Mouse (Mus musculus) CH12.LX (cell line): ENCODE measurements around the gene L3mbtl2. TPM values are rescaled to one million over a fixed set of nuclear protein-coding genes. Genes with fewer than 3 reads are reported as not detected.

ENCODE experiments used
- DNase-seq: peaks from one replicate; pipeline ENCODE4 v3.0.0-alpha.2; 2013; ENCODE audit errors: extremely low read depth
- H3K27ac ChIP-seq: 2 replicates; pipeline ENCODE4 v1.5.1; 2012; ENCODE audit warnings: low read depth, mild to moderate bottlenecking, control low read depth, moderate library complexity; ENCODE audit not compliant: insufficient read depth
- H3K27me3 ChIP-seq: replicated peaks from 2 replicates; pipeline ENCODE3; 2012; ENCODE audit warnings: inconsistent platforms
- H3K36me3 ChIP-seq, 2 experiments: replicated peaks in 1 of 2; 2 replicates each; pipeline versions ENCODE3 to v1.6.1; 2012; ENCODE audit warnings: inconsistent platforms in 1 of 2, low read length in 1 of 2, mild to moderate bottlenecking in 1 of 2, mixed read lengths in 1 of 2, moderate library complexity in 1 of 2; ENCODE audit not compliant: control insufficient read depth in 1 of 2, insufficient read depth in 1 of 2
- H3K4me1 ChIP-seq, 2 experiments: 2 replicates each; pipeline ENCODE4 v1.6.1; 2012; ENCODE audit warnings: inconsistent platforms in 1 of 2, moderate library complexity in 1 of 2; ENCODE audit not compliant: insufficient read depth in 2 of 2, control insufficient read depth in 1 of 2
- H3K4me2 ChIP-seq: 2 replicates; pipeline ENCODE4 v1.6.1; 2012; ENCODE audit warnings: low read depth, mild to moderate bottlenecking, control low read depth; ENCODE audit not compliant: poor library complexity, insufficient read depth, severe bottlenecking
- H3K4me3 ChIP-seq, 3 experiments: fragments of 150-350 bp in 1 of 3; sonication (generic) in 1 of 3; replicated peaks in 1 of 3; 2 replicates each; pipeline versions ENCODE3 to v1.5.1; 2011 to 2012; ENCODE audit warnings: low read depth in 2 of 3, low read length in 2 of 3, mild to moderate bottlenecking in 2 of 3, moderate library complexity in 2 of 3, control low read depth in 1 of 3, improper control_type of control experiment in 1 of 3, inconsistent platforms in 1 of 3, mixed read lengths in 1 of 3; ENCODE audit not compliant: poor library complexity in 1 of 3
- H3K79me2 ChIP-seq: replicated peaks from 2 replicates; pipeline ENCODE4 v1.6.1; 2012; ENCODE audit warnings: mild to moderate bottlenecking, moderate library complexity; ENCODE audit not compliant: control insufficient read depth, poor library complexity, insufficient read depth, severe bottlenecking; ENCODE audit errors: extremely low read depth
- H3K9ac ChIP-seq: 2 replicates; pipeline ENCODE4 v1.6.1; 2012; ENCODE audit warnings: low read depth, mild to moderate bottlenecking, control low read depth, moderate library complexity; ENCODE audit not compliant: insufficient read depth
- H3K9me3 ChIP-seq: replicated peaks from 2 replicates; pipeline ENCODE3; 2012; ENCODE audit warnings: low read length, inconsistent platforms, mixed read lengths
- BHLHE40 ChIP-seq: IDR thresholded peaks from 2 replicates; pipeline ENCODE4 v1.6.1; 2011; ENCODE audit warnings: mild to moderate bottlenecking, low read depth, low read length, improper control_type of control experiment
- CHD1 ChIP-seq: IDR thresholded peaks from 2 replicates; pipeline ENCODE4 v1.6.1; 2012; ENCODE audit warnings: low read depth, low read length, improper control_type of control experiment, inconsistent platforms
- CHD2 ChIP-seq: IDR thresholded peaks from 2 replicates; pipeline ENCODE4 v1.6.1; 2011; ENCODE audit warnings: low read length, improper control_type of control experiment
- E2F4 ChIP-seq: IDR thresholded peaks from 2 replicates; pipeline ENCODE4 v1.6.1; 2011; ENCODE audit warnings: low read depth, low read length, improper control_type of control experiment; ENCODE audit not compliant: insufficient replicate concordance
- ETS1 ChIP-seq: conservative IDR thresholded peaks from 2 replicates; pipeline ENCODE4 v1.6.1; 2012; ENCODE audit warnings: low read depth, mild to moderate bottlenecking, inconsistent platforms, low read length, improper control_type of control experiment, moderate library complexity
- GABPA ChIP-seq: IDR thresholded peaks from 2 replicates; pipeline ENCODE4 v1.6.1; 2012; ENCODE audit warnings: low read depth, low read length, improper control_type of control experiment, inconsistent platforms; ENCODE audit not compliant: insufficient replicate concordance
- HCFC1 ChIP-seq: IDR thresholded peaks from 2 replicates; pipeline ENCODE4 v1.6.1; 2012; ENCODE audit warnings: low read depth, mild to moderate bottlenecking, inconsistent platforms, low read length, improper control_type of control experiment
- IRF4 ChIP-seq: IDR thresholded peaks from 2 replicates; pipeline ENCODE4 v1.6.1; 2014; ENCODE audit warnings: low read depth, mild to moderate bottlenecking, inconsistent platforms, low read length, improper control_type of control experiment
- KAT2A ChIP-seq: IDR thresholded peaks from 2 replicates; pipeline ENCODE4 v1.6.1; 2012; ENCODE audit warnings: low read length, improper control_type of control experiment, inconsistent platforms; ENCODE audit not compliant: insufficient replicate concordance
- MAFK ChIP-seq: IDR thresholded peaks from 2 replicates; pipeline ENCODE4 v1.6.1; 2011; ENCODE audit warnings: low read length, improper control_type of control experiment; ENCODE audit not compliant: insufficient replicate concordance
- MAX ChIP-seq: IDR thresholded peaks from 2 replicates; pipeline ENCODE4 v1.6.1; 2011; ENCODE audit warnings: low read length, improper control_type of control experiment
- MAZ ChIP-seq: IDR thresholded peaks from 2 replicates; pipeline ENCODE4 v1.6.1; 2012; ENCODE audit warnings: low read depth, mild to moderate bottlenecking, inconsistent platforms, low read length, improper control_type of control experiment, moderate library complexity
- MEF2A ChIP-seq: IDR thresholded peaks from 2 replicates; pipeline ENCODE4 v1.6.1; 2014; ENCODE audit warnings: low read depth, mild to moderate bottlenecking, inconsistent platforms, low read length, improper control_type of control experiment, borderline replicate concordance
- MXI1 ChIP-seq: IDR thresholded peaks from 2 replicates; pipeline ENCODE4 v1.6.1; 2011; ENCODE audit warnings: mild to moderate bottlenecking, low read depth, low read length, improper control_type of control experiment
- MYC ChIP-seq: IDR thresholded peaks from 2 replicates; pipeline ENCODE4 v1.6.1; 2011; ENCODE audit warnings: low read depth, mild to moderate bottlenecking, improper control_type of control experiment, low read length
- POLR2A ChIP-seq: IDR thresholded peaks from 2 replicates; pipeline ENCODE4 v1.6.1; 2011; ENCODE audit warnings: low read depth, mild to moderate bottlenecking, improper control_type of control experiment, low read length
- RCOR1 ChIP-seq: conservative IDR thresholded peaks from 2 replicates; pipeline ENCODE4 v1.6.1; 2012; ENCODE audit warnings: low read depth, mild to moderate bottlenecking, inconsistent platforms, low read length, improper control_type of control experiment
- SMC3 ChIP-seq: IDR thresholded peaks from 2 replicates; pipeline ENCODE4 v1.6.1; 2011; ENCODE audit warnings: low read depth, low read length, improper control_type of control experiment
- TCF12 ChIP-seq: IDR thresholded peaks from 2 replicates; pipeline ENCODE4 v1.6.1; 2014; ENCODE audit warnings: low read depth, mild to moderate bottlenecking, inconsistent platforms, low read length, improper control_type of control experiment
- USF1 ChIP-seq: IDR thresholded peaks from 2 replicates; pipeline ENCODE4 v1.6.1; 2014; ENCODE audit warnings: low read depth, mild to moderate bottlenecking, inconsistent platforms, low read length, improper control_type of control experiment
- ZC3H11A ChIP-seq: IDR thresholded peaks from 2 replicates; pipeline ENCODE4 v1.6.1; 2012; ENCODE audit warnings: low read depth, mild to moderate bottlenecking, inconsistent platforms, low read length, improper control_type of control experiment
- ZKSCAN1 ChIP-seq: IDR thresholded peaks from 2 replicates; pipeline ENCODE4 v1.6.1; 2012; ENCODE audit warnings: low read depth, inconsistent platforms, low read length, improper control_type of control experiment, borderline replicate concordance
- ZMIZ1 ChIP-seq: IDR thresholded peaks from 2 replicates; pipeline ENCODE4 v1.6.1; 2012; ENCODE audit warnings: low read depth, mild to moderate bottlenecking, inconsistent platforms, low read length, improper control_type of control experiment
- ZNF384 ChIP-seq: IDR thresholded peaks from 2 replicates; pipeline ENCODE4 v1.6.1; 2012; ENCODE audit warnings: low read depth, low read length, improper control_type of control experiment, inconsistent platforms
- dilution Hi-C: fragments of 300-500 bp; cut with MboI; formaldehyde crosslinking; loops from 2 replicates; pipeline ENCODE4 v1.14.3; 2020; ENCODE audit warnings: low sequenced_read_pairs; ENCODE audit not compliant: extremely low pct_unique_long_range_greater_than_20kb, extremely low pct_ligation_motif_present
- in situ Hi-C: fragments of 300-500 bp; cut with MboI; formaldehyde crosslinking; loops from 3 replicates; pipeline ENCODE4 v1.14.3; 2019; ENCODE audit warnings: low sequenced_read_pairs, low pct_ligation_motif_present, low pct_unique_long_range_greater_than_20kb, mixed read lengths
- polyA plus RNA-seq: library from polyadenylated mRNA; unstranded; fragments of >175 nt; gene quantifications from 2 replicates; pipeline ENCODE4 v1.2.1, GENCODE M21; 2012; ENCODE audit warnings: low read depth; ENCODE audit not compliant: insufficient read length
- total RNA-seq, 2 experiments: library from RNA; depleted of rRNA; stranded (reverse); fragments of 300-350 nt in 1 of 2; fragments of >200 nt in 1 of 2; gene quantifications; 2 replicates each; pipeline ENCODE4 v1.2.3; 2012 to 2014

The L3mbtl2 gene
- total and polyA plus RNA-seq, 3 experiments: 26.4 to 40.0 (median 29.7) TPM

DNA sequence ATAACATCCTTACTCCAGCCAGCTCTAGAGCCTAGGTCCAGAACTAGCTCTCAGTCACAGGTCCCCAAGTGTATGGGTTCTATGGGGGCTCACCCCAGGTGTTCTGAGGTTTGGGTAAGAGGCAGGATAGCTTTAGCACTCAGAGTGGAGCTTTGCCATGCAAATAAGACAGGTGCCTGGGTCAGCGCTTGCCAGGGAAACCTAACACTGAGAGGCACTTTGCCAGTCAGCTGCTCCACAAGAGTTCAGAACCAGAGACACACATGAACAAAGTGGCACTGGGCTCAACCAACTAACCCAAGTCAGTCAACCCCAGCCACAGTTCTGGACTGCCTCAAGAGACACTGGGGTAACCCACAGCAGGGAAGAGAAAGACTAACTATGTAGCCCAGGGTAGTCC, 46.0 kb downstream of the L3mbtl2 start:
- Histone ChIP-seq H3K4me3 (no peak overlapping the region), H3K27me3 (no peaks in the 10 kb centered on the region)
- no peak for TF ChIP-seq TCF12
- no peak for TF ChIP-seq RCOR1
- TF ChIP-seq ZKSCAN1: no peak
- TF ChIP-seq POLR2A: no peak
- no peak for TF ChIP-seq MYC
- TF ChIP-seq ZC3H11A: no peak
- no peak for TF ChIP-seq SMC3
- TF ChIP-seq MEF2A: no peak
- no peak for TF ChIP-seq HCFC1
- TF ChIP-seq MAX: no peak
- TF ChIP-seq BHLHE40: no peak
- TF ChIP-seq ETS1: no peak
- TF ChIP-seq MAZ: no peak
- TF ChIP-seq USF1: no peak
- no peak for TF ChIP-seq CHD1
- no peak for TF ChIP-seq MXI1
- no peak for TF ChIP-seq ZMIZ1
- TF ChIP-seq E2F4: no peak
- TF ChIP-seq, all 38 proteins: peak for 0
- no peak for DNase-seq
- in situ Hi-C loops (loop anchor here (25.0 kb wide), 1 partner anchor 203 kb away; no protein-coding TSS in a partner anchor), dilution Hi-C loops (no loop called here)
- Histone ChIP-seq H3K4me1 (no peaks in the 10 kb centered on the region), H3K27ac (no peak overlapping the region), H3K9ac (no peak overlapping the region), H3K9me3 (no peaks in the 10 kb centered on the region), H3K4me2 (no peak overlapping the region), H3K79me2 (no peaks in the 10 kb centered on the region), H3K36me3 (peaks cover 83 to 91% of the 10 kb centered on the region in 2 experiments)

DNA sequence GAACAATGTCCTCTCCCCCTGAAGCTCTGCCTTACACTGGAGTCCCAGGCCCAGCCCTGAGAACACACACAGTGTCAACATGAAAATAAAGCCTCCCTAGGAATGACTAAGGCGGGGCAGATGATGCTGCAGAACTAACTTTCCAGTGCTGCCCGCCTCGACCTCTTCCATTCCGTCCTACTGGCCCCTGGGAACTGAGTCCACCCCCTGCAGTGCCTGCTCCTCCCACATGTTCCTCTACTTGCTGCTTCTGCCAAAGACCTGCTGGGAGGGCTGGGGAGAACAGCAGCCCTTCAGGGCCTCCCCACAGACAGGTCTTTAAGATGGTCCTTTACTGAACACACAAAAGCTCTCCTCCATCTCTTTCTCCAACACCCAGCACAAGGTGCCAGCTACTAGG, 47.1 kb downstream of the L3mbtl2 start:
- Histone ChIP-seq H3K79me2 (no peaks in the 10 kb centered on the region), H3K4me3 (no peak overlapping the region), H3K9ac (no peak overlapping the region), H3K9me3 (no peaks in the 10 kb centered on the region), H3K36me3 (peaks cover 82 to 91% of the 10 kb centered on the region in 2 experiments), H3K4me2 (no peak overlapping the region), H3K27ac (no peak overlapping the region), H3K27me3 (no peaks in the 10 kb centered on the region), H3K4me1 (no peaks in the 10 kb centered on the region)
- in situ Hi-C loops (loop anchor here (25.0 kb wide), 1 partner anchor 202 kb away; no protein-coding TSS in a partner anchor), dilution Hi-C loops (no loop called here)
- no peak for DNase-seq
- TF ChIP-seq ZKSCAN1 (no peak), MAZ (no peak), GABPA (no peak), MAFK (no peak), MXI1 (no peak), USF1 (no peak), CHD2 (no peak), IRF4 (no peak), KAT2A (no peak), ZNF384 (no peak), ETS1 (no peak)
